Mouse (Mus musculus) duodenum, adult 2 months (tissue): ENCODE measurements around the gene Ano7. TPM values are rescaled to one million over a fixed set of nuclear protein-coding genes. Genes with fewer than 3 reads are reported as not detected.

ENCODE experiments used
- polyA plus RNA-seq: library from polyadenylated mRNA; depleted of rRNA; stranded (reverse); fragments of >200 nt; gene quantifications from 2 replicates; pipeline ENCODE4 v1.2.3, GENCODE M21; 2012; ENCODE audit warnings: low replicate concordance; rRNA removed

The Ano7 gene
- polyA plus RNA-seq, result 27.6 and 41.6 TPM in 2 replicates

DNA sequence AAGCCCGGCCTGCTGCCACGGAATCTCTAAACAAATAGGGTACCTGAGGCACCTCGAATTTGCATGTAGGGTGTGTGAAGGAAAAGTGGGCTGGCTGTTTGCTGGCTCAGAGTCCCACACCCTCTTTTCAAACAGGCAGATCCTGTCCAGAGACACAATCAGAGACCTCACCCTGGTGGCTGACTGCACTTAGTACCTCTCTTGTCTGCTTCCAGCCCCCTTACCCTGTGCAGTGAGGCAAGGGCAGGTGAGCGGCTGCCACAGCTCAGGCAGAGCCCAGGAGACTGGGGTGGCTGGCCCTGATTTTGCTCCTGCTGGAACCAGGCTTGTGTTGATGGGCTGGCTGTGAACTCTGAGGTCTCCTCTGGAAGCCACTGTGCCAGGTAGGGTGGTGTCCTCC, at the start of gene Ano7:
TSS of gene Ano7 (plus strand) at position 266 of the 400 bp plus-strand sequence.

DNA sequence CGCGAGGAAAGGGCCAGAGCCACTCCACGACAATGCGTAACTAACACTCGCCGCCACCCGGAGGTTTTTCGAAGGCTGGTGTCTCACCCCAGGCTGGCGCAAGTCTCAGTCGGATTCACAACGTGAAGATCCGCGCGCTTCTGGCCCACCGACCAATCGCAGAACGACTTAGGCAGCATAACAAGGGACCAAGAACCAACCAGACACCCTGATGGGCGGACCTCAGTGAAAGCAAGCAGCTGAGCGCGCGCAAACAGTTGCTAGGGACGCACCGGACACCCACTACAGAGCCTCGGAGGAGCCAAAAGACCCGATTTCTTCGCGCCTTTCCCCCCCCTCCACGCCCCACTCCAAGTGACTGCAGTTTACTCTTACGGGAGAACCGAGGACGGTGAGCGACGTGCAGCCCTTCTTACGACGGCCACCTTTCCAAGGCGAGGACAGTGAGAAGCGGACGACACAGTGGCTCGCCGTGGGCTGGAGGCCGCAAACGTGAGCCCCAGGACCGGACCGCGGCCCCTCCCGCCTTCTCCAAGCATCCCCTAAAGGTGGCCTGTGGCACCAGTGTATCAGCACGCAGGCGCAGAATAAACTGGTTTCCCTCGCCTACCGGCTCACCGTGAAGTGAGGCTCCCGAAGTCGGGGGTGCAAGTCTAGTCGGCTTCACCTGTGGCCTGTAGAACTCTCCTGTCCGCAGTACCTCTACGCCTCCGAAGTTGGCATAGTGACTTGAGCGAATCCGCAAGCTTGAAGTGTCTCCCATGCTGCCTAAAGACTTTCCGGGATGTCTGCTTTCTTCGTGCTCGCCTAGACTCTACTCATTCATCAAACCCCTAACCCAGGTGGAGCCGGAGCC, 30.9 kb upstream of the Ano7 start, which contains the start of the genes Ppp1r7 and Pask:
TSS of gene Ppp1r7 (plus strand) at position 207 of the 856 bp plus-strand sequence.
TSS of gene Pask (minus strand) at position 835 of the 856 bp plus-strand sequence.

Other genes with a start within 250 kb of the Ano7 start
- 0.58 and 0.62 TPM in 2 replicates for gene Agxt, start 238.7 kb upstream of the Ano7 start, polyA plus RNA-seq
- 6.1 and 11.4 TPM in 2 replicates for gene 2310007B03Rik, start 213.0 kb upstream of the Ano7 start, polyA plus RNA-seq
- 0.02 TPM in 1 of 2 replicates, not detected in the other for gene Crocc2, start 205.2 kb upstream of the Ano7 start, polyA plus RNA-seq
- gene Sned1, start 138.1 kb upstream of the Ano7 start, polyA plus RNA-seq, result 0.84 and 3.6 TPM in 2 replicates
- gene Mterf4, start 68.0 kb upstream of the Ano7 start, polyA plus RNA-seq, result 3.2 and 3.9 TPM in 2 replicates
- gene Ppp1r7, start 31.1 kb upstream of the Ano7 start, polyA plus RNA-seq, result 1.3 and 1.8 TPM in 2 replicates
- gene Pask, start 30.4 kb upstream of the Ano7 start, polyA plus RNA-seq, result 1.0 and 1.5 TPM in 2 replicates
- gene Hdlbp, start 104.9 kb downstream of the Ano7 start, polyA plus RNA-seq, result 41.9 and 50.4 TPM in 2 replicates
- gene Farp2, start 138.1 kb downstream of the Ano7 start, polyA plus RNA-seq, result 6.7 and 7.4 TPM in 2 replicates